Mouse (Mus musculus): ENCODE results near the gene Insig2.
A peak's percentile ranks its signal among the peaks of the same experiment; 100 is the strongest.

The Insig2 gene

DNA sequence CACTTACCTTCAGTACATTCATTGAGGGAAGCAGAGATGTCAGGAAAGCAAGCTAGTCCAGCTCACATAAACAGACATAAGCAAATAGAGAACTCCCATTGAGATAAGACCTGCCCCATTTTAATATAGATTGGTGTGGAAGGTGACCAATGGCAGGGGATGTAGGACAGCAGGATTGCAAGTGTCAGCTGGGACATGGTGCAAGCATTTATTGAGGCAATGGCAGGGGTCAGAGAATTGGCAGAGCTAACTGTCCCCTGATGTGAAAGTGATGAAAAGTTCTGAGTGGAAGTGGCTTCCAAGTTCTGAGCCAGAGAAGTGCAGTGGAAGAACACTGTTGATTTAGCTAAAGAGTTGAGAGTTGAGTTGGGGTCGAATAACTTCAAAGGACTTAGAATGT is at the start of gene Insig2:
Gene Insig2, minus strand, starts transcription at position 105 of the 400 bp plus-strand sequence.
- peak; percentile 7; the same call in 1 of the 2 replicates for TF ChIP-seq GATA4 (IDR thresholded peaks at IDR 0.05; ENCODE audit: insufficient replicate concordance, low read length)

DNA sequence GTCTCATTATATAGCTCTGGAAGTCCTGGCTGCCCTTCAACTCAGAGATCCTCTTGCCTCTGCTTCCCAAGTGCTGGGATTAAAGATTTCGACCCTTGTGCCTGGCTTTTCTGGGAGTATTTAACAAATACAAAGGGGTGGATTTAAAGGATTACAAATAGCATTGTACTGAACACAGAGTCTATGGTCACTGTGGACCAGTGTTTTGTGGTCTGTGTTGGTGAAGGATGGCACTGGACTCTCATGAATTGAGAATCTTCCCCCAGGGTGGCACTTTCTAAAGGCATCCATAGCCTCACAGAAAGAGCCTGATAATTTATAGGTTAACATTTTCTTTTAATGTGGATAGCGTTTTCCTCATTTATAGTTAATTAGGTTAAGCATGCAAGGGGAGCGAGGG is 49.2 kb upstream of the Insig2 start:
- TF ChIP-seq GATA4 (IDR thresholded peaks at IDR 0.05; ENCODE audit: insufficient replicate concordance, low read length) = no peak

DNA sequence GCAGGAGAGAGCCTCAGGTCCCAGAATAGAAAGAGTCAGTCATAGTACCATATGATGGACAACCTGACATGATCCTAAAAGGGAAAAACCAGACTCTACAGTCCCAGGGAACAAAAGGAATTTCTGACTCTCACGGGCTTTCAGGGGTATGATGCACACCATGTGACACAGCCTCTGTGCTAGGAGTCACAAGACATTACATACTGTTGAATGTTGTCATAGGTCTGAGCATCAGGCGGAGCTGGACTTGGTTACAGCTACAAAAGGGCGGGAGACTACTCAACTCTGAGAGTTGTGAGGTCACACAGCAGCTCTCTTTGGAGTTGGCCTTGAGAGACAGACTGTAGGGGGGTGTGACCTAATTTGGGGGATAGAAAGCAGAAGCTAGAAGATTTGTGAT is 47.6 kb upstream of the Insig2 start:
- TF ChIP-seq GATA4 (IDR thresholded peaks at IDR 0.05; ENCODE audit: insufficient replicate concordance, low read length) = no peak

DNA sequence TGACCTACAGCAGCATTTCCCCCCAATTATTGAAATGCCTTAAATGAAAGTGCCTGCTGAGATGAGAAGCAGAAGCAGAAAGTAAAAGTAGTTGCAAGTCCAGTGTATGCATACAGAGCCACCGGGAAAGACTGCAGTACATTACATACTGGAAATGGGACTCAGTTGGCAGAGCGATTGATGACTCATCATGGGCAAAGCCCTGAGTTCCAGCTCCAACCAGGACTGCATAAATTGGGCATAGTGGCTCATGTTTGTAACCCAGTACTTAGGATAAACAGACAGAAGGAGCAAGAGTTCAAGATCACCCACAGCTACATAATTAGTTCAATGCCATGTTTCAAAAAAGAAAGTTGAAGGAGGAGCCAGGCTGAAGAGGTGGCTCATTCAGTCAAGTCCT is 45.5 kb upstream of the Insig2 start:
- no peak for TF ChIP-seq GATA4 (IDR thresholded peaks at IDR 0.05; ENCODE audit: insufficient replicate concordance, low read length)

DNA sequence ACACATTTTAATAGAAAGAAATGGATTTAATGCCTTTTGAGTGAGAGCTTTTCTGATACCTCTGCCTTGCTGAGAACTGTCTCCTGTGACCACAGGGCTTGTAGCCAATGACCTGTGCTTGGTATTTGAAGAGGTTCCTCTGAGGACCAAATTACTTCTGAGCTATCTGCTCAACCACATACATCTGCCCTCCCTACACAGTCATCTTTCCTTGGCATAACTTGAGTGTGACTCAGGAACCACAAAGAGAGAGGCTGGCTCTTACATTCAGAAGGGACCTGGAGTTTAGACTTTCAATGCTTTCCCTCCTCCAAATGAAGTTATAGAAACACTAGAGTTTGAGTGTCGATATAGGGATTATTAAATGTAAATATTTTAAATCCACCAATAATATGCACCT is 45.0 kb upstream of the Insig2 start:
- no peak for TF ChIP-seq GATA4 (IDR thresholded peaks at IDR 0.05; ENCODE audit: insufficient replicate concordance, low read length)

DNA sequence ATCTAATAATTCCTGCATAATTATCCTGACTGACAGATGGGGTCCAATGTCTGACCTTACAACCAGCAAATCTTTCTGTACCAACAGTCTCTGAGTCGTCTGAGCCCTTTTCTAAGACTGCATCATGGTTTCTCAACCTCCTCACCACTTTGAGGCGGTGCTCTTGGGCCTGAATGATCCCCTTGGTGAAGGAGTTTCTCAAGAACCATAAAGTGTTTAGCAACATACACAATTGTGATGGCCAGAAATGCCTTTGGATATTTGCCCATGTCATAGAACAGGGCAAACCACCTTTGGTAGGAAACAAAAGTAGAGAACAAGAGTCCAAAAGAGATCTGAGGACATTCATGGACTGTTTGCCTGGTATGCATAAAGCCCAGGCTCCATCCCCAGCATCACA is 41.2 kb upstream of the Insig2 start:
- no peak for TF ChIP-seq GATA4 (IDR thresholded peaks at IDR 0.05; ENCODE audit: insufficient replicate concordance, low read length)

DNA sequence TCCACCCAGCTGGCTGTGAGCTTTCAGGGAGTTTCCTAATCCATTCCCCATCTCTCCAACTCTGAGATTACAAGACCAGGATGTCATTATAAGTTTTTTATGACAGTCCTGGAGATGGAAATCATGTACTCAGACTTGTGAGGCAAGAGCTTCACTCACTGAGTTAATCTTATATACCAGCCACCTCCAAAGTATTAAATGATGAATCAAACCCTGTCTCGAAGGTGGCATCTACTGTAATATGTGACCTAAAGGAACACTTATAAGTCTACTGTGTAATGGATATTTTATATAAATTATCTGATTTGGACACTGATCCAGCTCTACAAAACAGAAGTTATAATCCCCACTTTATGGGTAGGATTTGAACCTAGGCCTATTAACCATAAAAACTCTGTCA is 40.3 kb upstream of the Insig2 start:
- TF ChIP-seq GATA4 (IDR thresholded peaks at IDR 0.05; ENCODE audit: insufficient replicate concordance, low read length) = no peak

DNA sequence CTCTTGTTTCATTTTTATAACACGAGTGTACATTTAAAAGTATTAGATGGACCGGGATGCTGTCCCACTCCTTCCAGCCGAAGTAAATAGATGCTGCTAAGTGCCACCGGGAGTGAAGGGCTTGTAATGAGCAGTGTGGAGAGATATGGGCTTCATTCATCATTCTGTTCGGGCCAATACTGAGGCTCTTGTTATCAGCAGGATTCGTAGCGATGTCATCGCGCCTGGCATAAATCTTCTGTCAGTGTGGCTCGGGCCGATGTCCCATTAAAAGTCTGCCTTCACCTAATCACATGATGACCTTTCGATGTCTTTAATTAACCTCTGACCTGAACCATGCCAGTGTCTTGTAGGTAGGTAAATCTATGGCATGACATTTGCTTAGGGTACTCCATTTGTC is 39.1 kb upstream of the Insig2 start:
- no peak for TF ChIP-seq GATA4 (IDR thresholded peaks at IDR 0.05; ENCODE audit: insufficient replicate concordance, low read length)

DNA sequence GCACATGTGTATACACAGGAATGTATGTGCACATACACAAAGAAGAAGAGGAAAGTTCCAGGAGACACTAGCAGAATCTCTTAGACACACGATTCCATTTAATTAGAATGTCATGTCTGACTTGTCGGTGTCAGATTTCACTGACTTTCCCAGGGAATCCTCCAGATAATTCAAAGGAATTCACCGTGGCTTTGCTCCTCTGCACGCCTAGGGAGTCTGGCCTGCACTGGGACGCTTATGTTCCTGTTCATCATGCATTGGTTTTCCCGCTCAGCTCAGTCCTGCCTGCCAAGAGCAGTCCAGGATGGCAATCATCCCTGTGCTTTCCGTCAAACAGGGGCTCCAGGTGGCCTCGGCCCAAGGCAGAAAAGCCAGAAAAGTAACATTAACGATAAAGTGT is 34.9 kb upstream of the Insig2 start:
- TF ChIP-seq GATA4 (IDR thresholded peaks at IDR 0.05; ENCODE audit: insufficient replicate concordance, low read length) = no peak

DNA sequence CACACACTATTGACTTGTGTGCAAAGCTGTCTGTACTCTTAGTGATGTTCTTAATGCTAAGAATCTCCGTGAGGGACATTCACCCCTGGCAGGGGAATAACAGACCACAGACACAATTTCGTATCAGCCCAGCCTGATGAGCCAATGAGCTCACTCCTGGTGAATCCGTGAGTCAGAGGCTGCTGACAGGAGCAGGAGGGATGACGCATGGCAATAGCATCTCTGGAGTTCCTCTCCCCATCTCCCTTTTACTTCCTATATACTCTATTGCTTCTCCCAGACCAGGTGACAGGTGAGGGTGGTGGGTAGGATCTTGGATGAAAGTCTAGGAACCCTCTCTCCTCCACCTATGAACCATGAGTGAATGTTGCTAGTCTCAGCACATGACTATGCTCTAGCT is 28.2 kb upstream of the Insig2 start:
- TF ChIP-seq GATA4 (IDR thresholded peaks at IDR 0.05; ENCODE audit: insufficient replicate concordance, low read length) = no peak

DNA sequence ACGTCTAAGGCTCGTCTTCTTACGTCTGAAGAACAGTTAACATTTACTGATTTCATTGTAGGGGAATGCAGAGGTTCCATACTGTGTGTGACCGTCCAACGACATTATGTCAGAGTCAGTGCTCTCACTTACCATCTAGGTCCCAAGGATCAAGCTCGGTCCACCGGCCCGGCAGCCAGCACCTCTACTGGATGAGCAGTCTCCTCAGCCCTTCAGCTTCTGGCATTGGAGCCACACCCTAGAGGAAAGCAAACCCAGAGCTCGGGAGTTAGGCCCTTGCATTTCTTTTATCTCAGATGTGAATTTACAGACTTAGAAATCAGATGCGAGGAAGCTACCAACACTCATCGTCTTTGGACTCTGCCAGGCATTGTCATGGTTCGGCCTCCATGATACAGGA is 27.3 kb upstream of the Insig2 start:
- no peak for TF ChIP-seq GATA4 (IDR thresholded peaks at IDR 0.05; ENCODE audit: insufficient replicate concordance, low read length)

DNA sequence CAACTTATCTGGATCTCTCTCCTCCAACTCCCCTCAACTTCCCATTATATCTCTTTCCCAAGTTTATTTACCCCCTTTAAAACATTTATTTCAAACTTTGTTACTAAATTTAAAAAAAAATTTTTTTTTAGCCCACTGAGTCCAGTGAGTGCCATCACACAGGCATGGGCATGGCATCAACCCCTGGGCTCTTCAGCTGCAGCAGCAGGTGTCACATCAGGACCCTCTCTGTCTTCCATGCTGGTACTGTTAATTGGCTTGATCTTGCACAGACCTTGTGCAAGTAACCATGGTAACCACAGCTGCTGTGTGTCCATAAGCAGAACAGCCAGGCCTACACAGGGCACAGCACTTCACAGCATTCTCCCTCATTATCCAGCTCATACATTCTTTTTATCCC is 21.4 kb upstream of the Insig2 start:
- no peak for TF ChIP-seq GATA4 (IDR thresholded peaks at IDR 0.05; ENCODE audit: insufficient replicate concordance, low read length)

DNA sequence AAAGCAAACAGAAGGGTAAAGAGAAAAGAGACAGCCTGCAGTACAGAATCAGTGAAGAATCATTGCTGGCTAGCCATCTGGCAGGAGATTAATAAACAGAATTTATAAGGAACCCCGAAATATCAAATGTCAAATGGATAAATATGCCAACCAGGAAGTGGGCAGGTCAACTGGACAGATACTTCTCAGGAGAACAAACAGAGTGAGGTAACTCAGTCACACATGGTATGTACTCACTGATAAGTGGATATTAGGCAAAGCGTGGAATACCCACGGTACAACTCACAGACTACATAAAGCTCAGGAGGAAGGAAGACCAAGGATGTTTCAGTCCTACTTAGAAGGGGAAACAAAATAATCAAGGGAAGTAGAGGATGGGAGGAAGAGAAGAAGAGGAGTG is 18.6 kb upstream of the Insig2 start:
- no peak for TF ChIP-seq GATA4 (IDR thresholded peaks at IDR 0.05; ENCODE audit: insufficient replicate concordance, low read length)

DNA sequence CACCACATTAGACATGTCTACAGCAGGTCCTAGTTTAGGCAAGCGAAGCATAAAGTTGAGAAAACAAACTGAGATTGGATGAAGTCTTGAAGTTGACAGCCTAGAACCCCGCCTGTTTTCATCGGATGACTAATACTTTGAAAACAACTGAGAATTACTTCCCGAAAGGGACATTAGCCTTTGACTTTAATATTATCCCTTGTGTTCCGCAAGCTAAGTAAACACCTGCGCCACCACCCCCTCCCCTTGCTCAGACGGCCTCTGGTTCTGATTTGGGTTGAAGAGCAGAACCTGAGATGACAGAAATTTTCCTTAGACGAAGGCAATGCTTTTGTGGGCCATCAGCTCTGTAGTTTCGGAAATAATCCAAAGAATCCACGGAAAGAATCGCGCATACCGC is 18.2 kb upstream of the Insig2 start:
- TF ChIP-seq GATA4 (IDR thresholded peaks at IDR 0.05; ENCODE audit: insufficient replicate concordance, low read length) = no peak

DNA sequence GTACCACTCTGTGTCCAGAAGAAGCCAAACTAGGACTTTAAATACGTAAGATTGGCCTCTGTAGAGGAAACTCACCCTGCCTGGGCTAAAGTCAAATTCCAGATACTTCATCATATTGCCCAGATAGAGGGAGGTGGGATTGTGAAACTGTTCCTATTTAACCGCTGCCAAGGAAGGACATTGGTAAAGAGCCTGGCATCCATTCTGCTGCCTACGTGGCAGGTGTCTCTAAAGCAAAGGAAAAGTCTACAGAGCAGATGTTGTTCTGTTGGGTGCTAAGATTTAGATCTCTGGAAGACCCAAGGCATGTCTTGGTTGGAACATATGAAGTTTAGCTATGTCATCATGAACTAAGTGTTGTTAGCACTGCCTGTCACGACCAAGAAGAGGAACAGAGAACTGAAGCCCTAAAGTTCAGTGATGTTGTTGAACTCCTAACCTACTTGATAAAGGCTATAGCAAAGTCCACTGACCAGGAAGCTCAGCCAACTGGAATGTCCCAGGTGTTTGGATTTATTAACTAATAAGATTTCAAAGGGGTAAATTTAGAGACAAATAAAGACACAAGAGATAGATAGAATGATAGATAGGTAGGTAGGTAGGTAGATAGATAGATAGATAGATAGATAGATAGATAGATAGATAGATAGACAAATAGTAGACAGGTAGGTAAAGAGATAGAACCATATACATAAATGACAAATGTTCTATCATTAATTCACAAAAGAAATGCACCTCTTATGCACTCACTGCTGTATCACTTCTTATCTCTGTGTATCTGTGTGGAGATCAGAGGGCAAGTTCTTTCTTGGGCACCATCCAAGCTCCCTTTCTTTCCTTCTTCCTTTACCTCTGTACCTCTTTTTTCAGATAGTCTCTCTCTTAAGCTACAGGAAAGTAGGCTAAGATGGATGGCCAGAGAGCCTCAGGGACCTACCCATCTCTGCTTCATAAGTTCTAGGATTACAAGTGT is 16.8 kb upstream of the Insig2 start:
- TF ChIP-seq GATA4 (IDR thresholded peaks at IDR 0.05; ENCODE audit: insufficient replicate concordance, low read length) = peak; percentile 92

DNA sequence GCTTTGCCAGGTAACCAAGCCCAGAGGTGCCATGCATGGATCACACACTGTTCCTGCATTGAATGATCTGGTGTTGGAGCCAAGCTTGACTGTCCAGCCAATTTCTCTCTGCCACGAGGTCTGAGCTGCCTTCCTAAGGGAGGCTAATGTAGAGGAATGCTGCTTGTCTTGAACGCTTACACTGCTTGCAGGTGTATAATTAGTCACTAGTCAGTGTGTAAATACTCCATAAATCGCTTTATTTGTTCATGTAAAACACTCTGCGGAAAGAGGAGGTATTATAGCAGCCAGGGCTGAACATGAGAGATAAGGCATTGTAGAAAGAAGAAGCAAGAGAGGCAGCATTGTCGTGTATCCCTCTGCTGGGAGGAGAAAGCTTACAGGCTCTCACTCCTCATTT is 11.6 kb upstream of the Insig2 start:
- no peak for TF ChIP-seq GATA4 (IDR thresholded peaks at IDR 0.05; ENCODE audit: insufficient replicate concordance, low read length)

DNA sequence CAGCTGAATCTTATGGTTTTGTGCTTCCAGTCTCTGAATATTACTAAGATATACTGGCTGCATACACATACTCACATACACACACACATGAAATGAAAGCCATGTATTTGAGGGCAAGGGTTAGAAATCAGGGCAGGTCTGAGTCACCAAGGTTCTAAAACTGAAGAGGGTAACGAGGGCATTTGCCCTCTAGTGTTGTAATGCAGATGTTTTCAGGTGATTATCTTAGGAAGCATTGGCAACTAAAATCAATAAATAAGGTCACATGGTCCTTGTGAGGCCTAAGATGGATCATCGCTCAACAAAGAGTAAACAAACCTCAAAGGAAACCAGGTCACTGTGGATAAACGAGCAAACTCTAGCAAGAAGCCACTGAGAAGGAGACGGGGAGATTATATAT is 3.4 kb upstream of the Insig2 start:
- peak; percentile 61; the same call in 1 of the 2 replicates for TF ChIP-seq GATA4 (IDR thresholded peaks at IDR 0.05; ENCODE audit: insufficient replicate concordance, low read length)
